Mouse (Mus musculus) intestine, postnatal 0 days (tissue): ENCODE data around the gene Fshr. TPM values are rescaled to one million over a fixed set of nuclear protein-coding genes. Genes with fewer than 3 reads are reported as not detected.

Experiments used
- ATAC-seq: fragments of 200-750 bp; cut with Nextera tagmentation; 2 replicates; pipeline ENCODE4 v1.8.0; 2017; ENCODE audit warnings: mild to moderate bottlenecking, moderate TSS enrichment, moderate library complexity
- H3K27ac ChIP-seq: fragments of 300-500 bp; sonication (generic); 2 replicates; pipeline ENCODE4 v1.5.1; 2014; ENCODE audit warnings: mild to moderate bottlenecking, low read depth, low read length, moderate library complexity
- H3K27me3 ChIP-seq: fragments of 300-500 bp; sonication (generic); replicated peaks from 2 replicates; pipeline ENCODE4 v1.6.1; 2014; ENCODE audit warnings: low read length, mixed read lengths; ENCODE audit not compliant: control insufficient read depth, insufficient read depth
- H3K36me3 ChIP-seq: fragments of 300-500 bp; sonication (generic); 2 replicates; pipeline ENCODE4 v1.6.1; 2014; ENCODE audit warnings: mild to moderate bottlenecking, moderate library complexity; ENCODE audit not compliant: control insufficient read depth, insufficient read depth
- H3K4me1 ChIP-seq: fragments of 300-500 bp; sonication (generic); replicated peaks from 2 replicates; pipeline ENCODE4 v1.6.1; 2014; ENCODE audit warnings: antibody characterized with exemption, low read length, mixed read lengths; ENCODE audit not compliant: control insufficient read depth, insufficient read depth
- H3K4me2 ChIP-seq: fragments of 300-500 bp; sonication (generic); replicated peaks from 2 replicates; pipeline ENCODE4 v1.6.1; 2014; ENCODE audit warnings: low read depth, mild to moderate bottlenecking, moderate library complexity
- H3K4me3 ChIP-seq: fragments of 300-500 bp; sonication (generic); 2 replicates; pipeline ENCODE4 v1.5.1; 2014; ENCODE audit warnings: low read depth, low read length
- H3K9ac ChIP-seq: fragments of 300-500 bp; sonication (generic); 2 replicates; pipeline ENCODE4 v1.6.1; 2014; ENCODE audit warnings: mild to moderate bottlenecking, low read depth, low read length
- H3K9me3 ChIP-seq: fragments of 300-500 bp; sonication (generic); 2 replicates; pipeline ENCODE4 v1.6.1; 2016; ENCODE audit warnings: mixed run types; ENCODE audit not compliant: control insufficient read depth
- CTCF ChIP-seq: sonication (generic); IDR thresholded peaks from 2 replicates; pipeline ENCODE4 v1.5.1; 2016; ENCODE audit warnings: low read depth, mild to moderate bottlenecking, control low read depth, antibody characterized with exemption, moderate library complexity
- WGBS: fragments of 180-500 bp; shearing (Covaris S2); extraction: QIAGEN DNeasy Blood & Tissue Kit; methylation state at CpG from one replicate; pipeline ENCODE4 v1.1.7; 2014; 5-methylcytosine and 5-hydroxymethylcytosine counted together
- polyA plus RNA-seq: library from polyadenylated mRNA; unstranded; fragments of >200 nt; fragmentation: Nextera tagmentation; extraction: Ambion mirVana; gene quantifications from 2 replicates; pipeline ENCODE4 v1.2.1, GENCODE M21; 2015

The Fshr gene
- polyA plus RNA-seq, 1 experiment from 2014 or later, result not detected

GRCm38 (mm10) chr17:88936941-88937340, 263.5 kb downstream of the Fshr start:
- 91% methylated on average over 3 of the region's 3 CpGs for WGBS
- no peak overlapping the region for H3K9ac ChIP-seq
- no peak overlapping the region for H3K4me2 ChIP-seq
- no peak for ATAC-seq
- no peak for TF ChIP-seq CTCF
- no peaks in the 10 kb centered on the region for H3K27me3 ChIP-seq
- H3K4me1 ChIP-seq, result no peaks in the 10 kb centered on the region
- no peaks in the 10 kb centered on the region for H3K36me3 ChIP-seq
- H3K4me3 ChIP-seq, result no peak overlapping the region
- no peak overlapping the region for H3K27ac ChIP-seq
- H3K9me3 ChIP-seq, result no peaks in the 10 kb centered on the region
